Mouse (Mus musculus): ENCODE results near the gene Gm45808. TPM values are rescaled to one million over a fixed set of nuclear protein-coding genes. Genes with fewer than 3 reads are reported as not detected.

Gene Gm45808
- polyA plus RNA-seq, 1 experiment from 2014 or later, result not detected

DNA sequence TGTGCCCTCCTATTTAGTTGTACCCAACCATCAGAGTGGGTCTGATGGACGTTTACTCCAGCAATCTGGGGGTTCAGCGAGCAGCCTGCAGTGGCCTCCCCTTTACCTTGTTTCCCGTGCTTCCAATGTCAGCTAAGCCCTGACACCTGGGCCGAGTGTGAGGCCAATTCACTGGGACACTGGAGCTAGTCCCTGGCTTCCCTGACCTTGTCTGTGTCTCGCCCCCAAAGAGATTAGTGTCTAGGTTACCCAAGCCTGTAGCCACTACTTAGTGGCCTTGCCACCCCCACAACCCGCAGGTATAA is 66.0 kb downstream of the Gm45808 start, which contains the start of gene Lhb:
TSS of gene Lhb (plus strand) at position 206 of the 305 bp plus-strand sequence.
- H3K27ac ChIP-seq (ENCODE audit: low read depth, low read length), result no peak within 1 kb of the TSS
- no peak for ATAC-seq (ENCODE audit: insufficient read depth, low FRiP score, low TSS enrichment)
- H3K27me3 ChIP-seq (ENCODE audit: control insufficient read depth, insufficient read depth, low read length), result peaks cover 52% of the 10 kb centered on the region
- 60% methylated on average over 6 of the region's 6 CpGs for WGBS
- H3K4me1 ChIP-seq (ENCODE audit: control insufficient read depth, insufficient read depth, low read length), result no peaks in the 10 kb centered on the region
- H3K36me3 ChIP-seq (ENCODE audit: control insufficient read depth, insufficient read depth, low read length), result peaks cover 22% of the 10 kb centered on the region
- H3K9ac ChIP-seq (ENCODE audit: low read length), result no peak within 1 kb of the TSS
- DNase-seq (ENCODE audit: low spot score), result no peak
- no peaks in the 10 kb centered on the region for H3K9me3 ChIP-seq (ENCODE audit: control insufficient read depth, low read length)
- no peak within 1 kb of the TSS for H3K4me2 ChIP-seq (ENCODE audit: low read depth)
- no peak within 1 kb of the TSS for H3K4me3 ChIP-seq (ENCODE audit: low read depth, low read length)

DNA sequence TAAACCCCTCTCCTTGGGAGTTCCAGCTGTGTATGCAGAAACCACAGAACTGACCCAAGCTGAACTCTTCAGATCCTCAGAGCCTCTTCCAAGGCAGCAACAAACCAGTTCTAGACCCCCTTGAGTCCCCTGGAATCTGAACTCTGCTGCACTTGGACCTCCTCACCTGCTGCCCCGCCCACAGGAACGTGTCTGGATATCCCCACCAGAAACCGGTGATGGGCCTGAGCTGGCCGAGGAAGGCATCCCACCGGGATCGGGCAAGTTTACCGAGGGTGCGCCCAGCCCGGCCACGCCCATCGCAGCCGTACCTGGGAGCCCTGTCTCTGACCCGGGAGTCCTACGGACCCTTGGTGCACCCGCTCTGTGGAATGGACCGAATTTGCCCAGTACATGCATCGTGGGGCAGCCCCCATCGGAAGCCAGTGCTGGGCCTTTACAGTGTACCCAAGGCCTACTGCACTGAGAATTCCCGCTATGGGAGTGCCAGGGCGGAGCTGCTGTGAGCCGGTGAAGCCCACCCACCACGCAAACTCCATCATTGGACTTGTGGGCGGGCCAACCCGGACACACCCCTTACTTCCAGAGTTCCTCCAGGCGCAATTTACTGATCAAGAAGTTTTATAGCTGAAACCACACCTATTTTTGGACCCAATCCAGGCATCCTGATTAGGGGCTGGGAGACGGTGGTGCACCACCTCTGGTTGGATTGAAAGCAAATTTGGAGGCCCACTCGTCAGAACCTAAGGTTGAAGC is 66.6 kb downstream of the Gm45808 start:
- Histone ChIP-seq H3K36me3 (ENCODE audit: control insufficient read depth, insufficient read depth, low read length) (peaks cover 22% of the 10 kb centered on the region), H3K4me2 (ENCODE audit: low read depth) (no peak overlapping the region), H3K4me3 (ENCODE audit: low read depth, low read length) (no peak overlapping the region), H3K9ac (ENCODE audit: low read length) (no peak overlapping the region), H3K9me3 (ENCODE audit: control insufficient read depth, low read length) (no peaks in the 10 kb centered on the region), H3K27ac (ENCODE audit: low read depth, low read length) (no peak overlapping the region), H3K4me1 (ENCODE audit: control insufficient read depth, insufficient read depth, low read length) (no peaks in the 10 kb centered on the region), H3K27me3 (ENCODE audit: control insufficient read depth, insufficient read depth, low read length) (peaks cover 57% of the 10 kb centered on the region)
- 10% methylated on average over 27 of the region's 27 CpGs for WGBS
- DNase-seq (ENCODE audit: low spot score) (no peak), ATAC-seq (ENCODE audit: insufficient read depth, low FRiP score, low TSS enrichment) (no peak)

DNA sequence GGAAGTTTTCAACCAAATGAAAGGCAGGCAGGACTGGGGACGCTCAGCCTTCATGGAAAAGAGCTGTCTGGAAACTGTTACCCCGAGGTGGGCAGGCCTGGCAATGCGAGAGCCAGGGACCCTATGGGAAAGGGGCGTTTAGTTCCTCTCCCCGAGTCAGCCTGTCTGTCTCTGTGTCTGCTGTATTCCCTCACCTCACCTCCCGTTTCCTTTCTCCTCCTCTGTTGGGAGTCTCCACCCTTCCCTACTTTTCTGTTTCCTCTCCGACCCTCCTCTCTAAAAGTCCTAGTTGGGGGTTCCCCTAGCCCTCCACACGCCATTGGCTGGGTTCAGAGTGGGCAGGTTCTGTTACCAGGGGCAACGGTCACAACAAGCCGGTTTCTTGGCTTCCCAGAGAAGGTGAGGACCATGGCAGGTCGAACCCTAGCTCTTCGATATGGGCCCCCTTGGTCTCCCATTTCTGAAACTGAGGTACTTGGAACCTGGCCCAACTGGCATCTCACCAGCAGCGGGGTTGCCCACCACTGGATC is 68.6 kb downstream of the Gm45808 start:
- WGBS, result 12% methylated on average over 13 of the region's 13 CpGs
- Histone ChIP-seq H3K9me3 (ENCODE audit: control insufficient read depth, low read length) (no peaks in the 10 kb centered on the region), H3K4me1 (ENCODE audit: control insufficient read depth, insufficient read depth, low read length) (no peaks in the 10 kb centered on the region), H3K27me3 (ENCODE audit: control insufficient read depth, insufficient read depth, low read length) (peaks cover 78% of the 10 kb centered on the region), H3K27ac (ENCODE audit: low read depth, low read length) (no peak overlapping the region), H3K4me2 (ENCODE audit: low read depth) (no peak overlapping the region), H3K4me3 (ENCODE audit: low read depth, low read length) (no peak overlapping the region), H3K36me3 (ENCODE audit: control insufficient read depth, insufficient read depth, low read length) (peaks cover 6% of the 10 kb centered on the region), H3K9ac (ENCODE audit: low read length) (no peak overlapping the region)
- ATAC-seq (ENCODE audit: insufficient read depth, low FRiP score, low TSS enrichment), result no peak
- DNase-seq (ENCODE audit: low spot score), result no peak

Small RNA genes lying within 50 kb of the gene (microRNA-seq; reads per million reads assigned to microRNA genes)
- not detected for gene Gm22133

Other genes with a start within 250 kb of the Gm45808 start
- gene Cd37, start 247.7 kb downstream of the Gm45808 start, polyA plus RNA-seq (2014; fragmentation: Nextera tagmentation; extraction: Ambion mirVana), result 0.74 and 0.76 TPM in 2 replicates
- gene Slc6a16, start 245.7 kb downstream of the Gm45808 start, polyA plus RNA-seq (2014; fragmentation: Nextera tagmentation; extraction: Ambion mirVana), result 0.11 TPM in 1 of 2 replicates, not detected in the other
- not detected in 2 replicates for gene Slc6a21, start 209.3 kb downstream of the Gm45808 start, polyA plus RNA-seq (2014; fragmentation: Nextera tagmentation; extraction: Ambion mirVana)
- 6.5 and 8.6 TPM in 2 replicates for gene Trpm4, start 153.0 kb downstream of the Gm45808 start, polyA plus RNA-seq (2014; fragmentation: Nextera tagmentation; extraction: Ambion mirVana)
- gene Hrc, start 151.5 kb downstream of the Gm45808 start, polyA plus RNA-seq (2014; fragmentation: Nextera tagmentation; extraction: Ambion mirVana), result 0.87 and 1.1 TPM in 2 replicates
- gene Ppfia3, start 119.8 kb downstream of the Gm45808 start, polyA plus RNA-seq (2014; fragmentation: Nextera tagmentation; extraction: Ambion mirVana), result 11.9 and 12.1 TPM in 2 replicates
- 1.6 and 3.4 TPM in 2 replicates for gene Lin7b, start 116.2 kb downstream of the Gm45808 start, polyA plus RNA-seq (2014; fragmentation: Nextera tagmentation; extraction: Ambion mirVana)
- gene Snrnp70, start 91.1 kb downstream of the Gm45808 start, polyA plus RNA-seq (2014; fragmentation: Nextera tagmentation; extraction: Ambion mirVana), result 66.4 and 74.1 TPM in 2 replicates
- 0.20 TPM in 1 of 2 replicates, not detected in the other for gene Kcna7, start 81.2 kb downstream of the Gm45808 start, polyA plus RNA-seq (2014; fragmentation: Nextera tagmentation; extraction: Ambion mirVana)
- 1.2 and 1.6 TPM in 2 replicates for gene Ntf5, start 73.1 kb downstream of the Gm45808 start, polyA plus RNA-seq (2014; fragmentation: Nextera tagmentation; extraction: Ambion mirVana)
- gene Lhb, start 66.0 kb downstream of the Gm45808 start, polyA plus RNA-seq (2014; fragmentation: Nextera tagmentation; extraction: Ambion mirVana), result not detected in 2 replicates
- gene Gys1, start 52.0 kb downstream of the Gm45808 start, polyA plus RNA-seq (2014; fragmentation: Nextera tagmentation; extraction: Ambion mirVana), result 32.8 and 37.2 TPM in 2 replicates
- 165 and 172 TPM in 2 replicates for gene Ruvbl2, start 48.7 kb downstream of the Gm45808 start, polyA plus RNA-seq (2014; fragmentation: Nextera tagmentation; extraction: Ambion mirVana)
- 5,316 and 5,449 TPM in 2 replicates for gene Ftl1, start 26.9 kb downstream of the Gm45808 start, polyA plus RNA-seq (2014; fragmentation: Nextera tagmentation; extraction: Ambion mirVana)
- 193 and 206 TPM in 2 replicates for gene Bax, start 19.9 kb downstream of the Gm45808 start, polyA plus RNA-seq (2014; fragmentation: Nextera tagmentation; extraction: Ambion mirVana)
- 0.26 and 0.57 TPM in 2 replicates for gene Tulp2, start 4.9 kb downstream of the Gm45808 start, polyA plus RNA-seq (2014; fragmentation: Nextera tagmentation; extraction: Ambion mirVana)
- 2.8 and 2.9 TPM in 2 replicates for gene Dhdh, start 2.0 kb upstream of the Gm45808 start, polyA plus RNA-seq (2014; fragmentation: Nextera tagmentation; extraction: Ambion mirVana)
- 110 and 113 TPM in 2 replicates for gene Nucb1, start 23.6 kb upstream of the Gm45808 start, polyA plus RNA-seq (2014; fragmentation: Nextera tagmentation; extraction: Ambion mirVana)
- 16.0 and 17.7 TPM in 2 replicates for gene Ppp1r15a, start 39.5 kb upstream of the Gm45808 start, polyA plus RNA-seq (2014; fragmentation: Nextera tagmentation; extraction: Ambion mirVana)
- gene Plekha4, start 39.5 kb upstream of the Gm45808 start, polyA plus RNA-seq (2014; fragmentation: Nextera tagmentation; extraction: Ambion mirVana), result 1.3 and 2.3 TPM in 2 replicates
- 0.78 and 1.1 TPM in 2 replicates for gene Hsd17b14, start 68.1 kb upstream of the Gm45808 start, polyA plus RNA-seq (2014; fragmentation: Nextera tagmentation; extraction: Ambion mirVana)
- gene Bcat2, start 83.3 kb upstream of the Gm45808 start, polyA plus RNA-seq (2014; fragmentation: Nextera tagmentation; extraction: Ambion mirVana), result 34.1 and 37.4 TPM in 2 replicates
- gene Fgf21, start 128.7 kb upstream of the Gm45808 start, polyA plus RNA-seq (2014; fragmentation: Nextera tagmentation; extraction: Ambion mirVana), result not detected in 2 replicates
- not detected in 2 replicates for gene Fut1, start 130.5 kb upstream of the Gm45808 start, polyA plus RNA-seq (2014; fragmentation: Nextera tagmentation; extraction: Ambion mirVana)
- gene Izumo1, start 135.0 kb upstream of the Gm45808 start, polyA plus RNA-seq (2014; fragmentation: Nextera tagmentation; extraction: Ambion mirVana), result not detected in 2 replicates
- gene Rasip1, start 140.7 kb upstream of the Gm45808 start, polyA plus RNA-seq (2014; fragmentation: Nextera tagmentation; extraction: Ambion mirVana), result 5.7 and 7.5 TPM in 2 replicates
- 2.9 and 5.6 TPM in 2 replicates for gene Mamstr, start 153.2 kb upstream of the Gm45808 start, polyA plus RNA-seq (2014; fragmentation: Nextera tagmentation; extraction: Ambion mirVana)
- 0.08 and 0.11 TPM in 2 replicates for gene Fut2, start 179.6 kb upstream of the Gm45808 start, polyA plus RNA-seq (2014; fragmentation: Nextera tagmentation; extraction: Ambion mirVana)
- 1.1 and 1.4 TPM in 2 replicates for gene Ntn5, start 197.2 kb upstream of the Gm45808 start, polyA plus RNA-seq (2014; fragmentation: Nextera tagmentation; extraction: Ambion mirVana)
- gene Sec1, start 207.6 kb upstream of the Gm45808 start, polyA plus RNA-seq (2014; fragmentation: Nextera tagmentation; extraction: Ambion mirVana), result 1.7 and 2.1 TPM in 2 replicates
- 11.5 and 12.4 TPM in 2 replicates for gene Car11, start 213.0 kb upstream of the Gm45808 start, polyA plus RNA-seq (2014; fragmentation: Nextera tagmentation; extraction: Ambion mirVana)
- 3.3 and 3.7 TPM in 2 replicates for gene Dbp, start 218.3 kb upstream of the Gm45808 start, polyA plus RNA-seq (2014; fragmentation: Nextera tagmentation; extraction: Ambion mirVana)
- 929 and 960 TPM in 2 replicates for gene Rpl18, start 228.6 kb upstream of the Gm45808 start, polyA plus RNA-seq (2014; fragmentation: Nextera tagmentation; extraction: Ambion mirVana)
- 23.7 and 25.3 TPM in 2 replicates for gene Sphk2, start 231.2 kb upstream of the Gm45808 start, polyA plus RNA-seq (2014; fragmentation: Nextera tagmentation; extraction: Ambion mirVana)
- gene Fam83e, start 234.4 kb upstream of the Gm45808 start, polyA plus RNA-seq (2014; fragmentation: Nextera tagmentation; extraction: Ambion mirVana), result 0.28 and 0.42 TPM in 2 replicates
- not detected in 2 replicates for gene Spaca4, start 239.0 kb upstream of the Gm45808 start, polyA plus RNA-seq (2014; fragmentation: Nextera tagmentation; extraction: Ambion mirVana)

All from neural tube, embryonic 11.5 days (tissue).